Mouse (Mus musculus) hindbrain, embryonic 11.5 days (tissue): ENCODE results near the gene Hdgfl2. TPM values are rescaled to one million over a fixed set of nuclear protein-coding genes. Genes with fewer than 3 reads are reported as not detected.

Experiments
- ATAC-seq: fragments of 200-750 bp; cut with Nextera tagmentation; 2 replicates; pipeline ENCODE4 v1.8.0; 2017; ENCODE audit warnings: mild to moderate bottlenecking, moderate TSS enrichment, moderate library complexity; ENCODE audit not compliant: low FRiP score
- DNase-seq: peaks from one replicate; pipeline ENCODE4 v3.0.0-alpha.2; 2015; ENCODE audit warnings: low spot score
- H3K27ac ChIP-seq: fragments of 300-500 bp; sonication (generic); 2 replicates; pipeline ENCODE4 v1.5.1; 2014; ENCODE audit warnings: mild to moderate bottlenecking, low read depth, low read length
- H3K27me3 ChIP-seq: fragments of 300-500 bp; sonication (generic); 2 replicates; pipeline ENCODE4 v1.6.1; 2014; ENCODE audit warnings: mild to moderate bottlenecking, low read length, moderate library complexity, mixed read lengths; ENCODE audit not compliant: control insufficient read depth, insufficient read depth
- H3K36me3 ChIP-seq: fragments of 300-500 bp; sonication (generic); 2 replicates; pipeline ENCODE4 v1.6.1; 2014; ENCODE audit warnings: mild to moderate bottlenecking, low read length, moderate library complexity, mixed read lengths; ENCODE audit not compliant: control insufficient read depth, insufficient read depth
- H3K4me1 ChIP-seq: fragments of 300-500 bp; sonication (generic); replicated peaks from 2 replicates; pipeline ENCODE4 v1.6.1; 2014; ENCODE audit warnings: low read length, mixed read lengths; ENCODE audit not compliant: control insufficient read depth, insufficient read depth
- H3K4me2 ChIP-seq: fragments of 300-500 bp; sonication (generic); replicated peaks from 2 replicates; pipeline ENCODE4 v1.6.1; 2014; ENCODE audit warnings: mild to moderate bottlenecking, low read depth, low read length
- H3K4me3 ChIP-seq: fragments of 300-500 bp; sonication (generic); 2 replicates; pipeline ENCODE4 v1.5.1; 2014; ENCODE audit warnings: low read depth, low read length
- H3K9ac ChIP-seq: fragments of 300-500 bp; sonication (generic); 2 replicates; pipeline ENCODE4 v1.6.1; 2014; ENCODE audit warnings: low read depth, low read length
- H3K9me3 ChIP-seq: fragments of 300-500 bp; sonication (generic); 2 replicates; pipeline ENCODE4 v1.6.1; 2016; ENCODE audit warnings: low read length; ENCODE audit not compliant: control insufficient read depth
- WGBS: fragments of 180-500 bp; shearing (Covaris S2); extraction: QIAGEN DNeasy Blood & Tissue Kit; methylation state at CpG from one replicate; pipeline ENCODE4 v1.1.7; 2014; 5-methylcytosine and 5-hydroxymethylcytosine counted together
- polyA plus RNA-seq: library from polyadenylated mRNA; unstranded; fragments of >200 nt; fragmentation: Nextera tagmentation; extraction: Ambion mirVana; gene quantifications from 2 replicates; pipeline ENCODE4 v1.2.1, GENCODE M21; 2014

The Hdgfl2 gene
- polyA plus RNA-seq, 1 experiment from 2014 or later: 100 TPM

GRCm38 (mm10) chr17:56112743-56113142 is 33.3 kb downstream of the Hdgfl2 start:
- Histone ChIP-seq H3K36me3 (no peaks in the 10 kb centered on the region), H3K9ac (no peak overlapping the region), H3K4me3 (no peak overlapping the region), H3K4me2 (no peak overlapping the region), H3K27me3 (no peaks in the 10 kb centered on the region), H3K4me1 (peaks cover 3% of the 10 kb centered on the region; the same call in 1 of the 2 replicates), H3K27ac (peak overlapping the region; percentile 24; the same call in 1 of the 2 replicates), H3K9me3 (no peaks in the 10 kb centered on the region)
- no peak for DNase-seq
- no peak; the same call in 1 of the 2 replicates for ATAC-seq
- 75% methylated on average over 3 of the region's 3 CpGs for WGBS

- WGBS: 76% methylated on average over 10 of the region's 10 CpGs
- no peaks in the 10 kb centered on the region for H3K36me3 ChIP-seq
- no peak overlapping the region for H3K9ac ChIP-seq
- H3K4me3 ChIP-seq: no peak overlapping the region
- ATAC-seq (no peak), DNase-seq (no peak)
- no peaks in the 10 kb centered on the region for H3K9me3 ChIP-seq
- no peak overlapping the region for H3K27ac ChIP-seq
- H3K4me2 ChIP-seq: no peak overlapping the region
- H3K4me1 ChIP-seq: peaks cover 3% of the 10 kb centered on the region; the same call in 1 of the 2 replicates
- peaks cover 31% of the 10 kb centered on the region for H3K27me3 ChIP-seq
Observed at GRCm38 (mm10) chr17:56116193-56116592, 36.8 kb downstream of the Hdgfl2 start.

GRCm38 (mm10) chr17:56117251-56117710 is 37.8 kb downstream of the Hdgfl2 start, which contains the start of gene Plin5:
Gene Plin5, minus strand, starts transcription at chr17:56117596.
- under 1% methylated on average over 25 of the region's 27 CpGs for WGBS
- peaks cover 3% of the 10 kb centered on the region; the same call in 1 of the 2 replicates for H3K4me1 ChIP-seq
- ATAC-seq: peak; percentile 53; the same call in 1 of the 2 replicates
- 0 out of 2 replicates have a peak within 1 kb of the TSS, but pooled peaks have one; percentile 11 for H3K9ac ChIP-seq
- H3K4me3 ChIP-seq: peak within 1 kb of the TSS; percentile 19
- H3K27me3 ChIP-seq: peaks cover 42% of the 10 kb centered on the region
- peak; percentile 62 for DNase-seq
- H3K27ac ChIP-seq: no peak within 1 kb of the TSS
- H3K4me2 ChIP-seq: peak within 1 kb of the TSS; percentile 44
- no peaks in the 10 kb centered on the region for H3K9me3 ChIP-seq
- H3K36me3 ChIP-seq: no peaks in the 10 kb centered on the region

- H3K4me3 ChIP-seq: no peak overlapping the region
- H3K9me3 ChIP-seq: peaks cover 5% of the 10 kb centered on the region; the same call in 1 of the 2 replicates
- DNase-seq (no peak), ATAC-seq (no peak)
- H3K27me3 ChIP-seq: peaks cover 62% of the 10 kb centered on the region
- H3K36me3 ChIP-seq: no peaks in the 10 kb centered on the region
- WGBS: 48% methylated on average over 12 of the region's 12 CpGs
- no peak overlapping the region for H3K9ac ChIP-seq
- no peak overlapping the region for H3K27ac ChIP-seq
- H3K4me2 ChIP-seq: no peak overlapping the region
- H3K4me1 ChIP-seq: peaks cover 3% of the 10 kb centered on the region; the same call in 1 of the 2 replicates
Observed at GRCm38 (mm10) chr17:56119431-56119830, 40.0 kb downstream of the Hdgfl2 start.

- Histone ChIP-seq H3K27ac (no peak overlapping the region), H3K9ac (no peak overlapping the region), H3K4me3 (no peak overlapping the region), H3K36me3 (no peaks in the 10 kb centered on the region), H3K4me2 (no peak overlapping the region), H3K27me3 (peaks cover 67% of the 10 kb centered on the region), H3K4me1 (peaks cover 3% of the 10 kb centered on the region; the same call in 1 of the 2 replicates), H3K9me3 (peaks cover 5% of the 10 kb centered on the region; the same call in 1 of the 2 replicates)
- no peak for ATAC-seq
- 7% methylated on average over 66 of the region's 66 CpGs for WGBS
- DNase-seq: no peak
Observed at GRCm38 (mm10) chr17:56119981-56120880, 40.8 kb downstream of the Hdgfl2 start.

- no peak for DNase-seq
- peaks cover 73% of the 10 kb centered on the region for H3K27me3 ChIP-seq
- H3K4me2 ChIP-seq: no peak within 1 kb of the TSS
- H3K36me3 ChIP-seq: no peaks in the 10 kb centered on the region
- H3K9ac ChIP-seq: no peak within 1 kb of the TSS
- no peak within 1 kb of the TSS for H3K27ac ChIP-seq
- WGBS: 59% methylated on average over 2 of the region's 2 CpGs
- H3K4me3 ChIP-seq: no peak within 1 kb of the TSS
- peaks cover 5% of the 10 kb centered on the region; the same call in 1 of the 2 replicates for H3K9me3 ChIP-seq
- no peak for ATAC-seq
- peaks cover 3% of the 10 kb centered on the region; the same call in 1 of the 2 replicates for H3K4me1 ChIP-seq
Observed at GRCm38 (mm10) chr17:56121826-56122225, 42.4 kb downstream of the Hdgfl2 start, which contains the start of gene Lrg1. Gene Lrg1, minus strand, starts transcription at chr17:56122001.

- Histone ChIP-seq H3K27me3 (peaks cover 71% of the 10 kb centered on the region), H3K27ac (no peak overlapping the region), H3K36me3 (no peaks in the 10 kb centered on the region; the same call in 1 of the 2 replicates), H3K9ac (no peak overlapping the region), H3K4me1 (no peaks in the 10 kb centered on the region), H3K4me3 (no peak overlapping the region), H3K4me2 (no peak overlapping the region), H3K9me3 (peaks cover 5% of the 10 kb centered on the region; the same call in 1 of the 2 replicates)
- 89% methylated on average over 12 of the region's 12 CpGs for WGBS
- no peak for DNase-seq
- ATAC-seq: no peak
Observed at GRCm38 (mm10) chr17:56123161-56123560, 43.7 kb downstream of the Hdgfl2 start.

- 37% methylated on average over 59 of the region's 59 CpGs for WGBS
- no peak overlapping the region for H3K27ac ChIP-seq
- peak overlapping the region; percentile 40; the same call in 1 of the 2 replicates for H3K9ac ChIP-seq
- DNase-seq (no peak), ATAC-seq (peak; percentile 16; the same call in 1 of the 2 replicates)
- no peaks in the 10 kb centered on the region; the same call in 1 of the 2 replicates for H3K36me3 ChIP-seq
- H3K4me3 ChIP-seq: peak overlapping the region; percentile 27; the same call in 1 of the 2 replicates
- H3K4me1 ChIP-seq: no peaks in the 10 kb centered on the region
- peak overlapping the region; percentile 64 for H3K4me2 ChIP-seq
- H3K9me3 ChIP-seq: peaks cover 5% of the 10 kb centered on the region; the same call in 1 of the 2 replicates
- H3K27me3 ChIP-seq: peaks cover 66% of the 10 kb centered on the region
Observed at GRCm38 (mm10) chr17:56123681-56124340, 44.4 kb downstream of the Hdgfl2 start.
